Mouse (Mus musculus): ENCODE data around the gene Ranbp9. TPM values are rescaled to one million over a fixed set of nuclear protein-coding genes. Genes with fewer than 3 reads are reported as not detected.

The Ranbp9 gene
- 14.4 and 15.7 TPM in 2 replicates for polyA plus RNA-seq (2012; rRNA removed)

GRCm38 (mm10) chr13:43480957-43481858 is at the start of gene Ranbp9:
Ranbp9 (minus strand) TSS chr13:43481282.
- peaks cover 4% of the 10 kb centered on the region; the same call in 1 of the 2 replicates for H3K4me1 ChIP-seq (ENCODE audit: control insufficient read depth, insufficient read depth, insufficient read length)
- peak; percentile 61 for TF ChIP-seq POLR2A (IDR thresholded peaks at IDR 0.05; ENCODE audit: low read depth, low read length)
- no peak for TF ChIP-seq CTCF (IDR thresholded peaks at IDR 0.05; ENCODE audit: extremely low read depth, insufficient read depth, insufficient read length, insufficient replicate concordance)
- H3K27ac ChIP-seq (ENCODE audit: insufficient read depth, low read length): peak within 1 kb of the TSS; percentile 100
- no peaks in the 10 kb centered on the region for H3K27me3 ChIP-seq (ENCODE audit: control insufficient read depth, insufficient read depth, low read length)
- WGBS: 1% methylated on average over 102 of the region's 132 CpGs
- peak within 1 kb of the TSS; percentile 100 for H3K4me3 ChIP-seq (ENCODE audit: extremely low read depth, insufficient read depth, insufficient read length)
- peak; percentile 23 to 78 for DNase-seq (ENCODE audit: low read depth in 1 of 2, low spot score in 2 of 2)
- H3K36me3 ChIP-seq (ENCODE audit: control insufficient read depth, insufficient read depth, low read length): no peaks in the 10 kb centered on the region

GRCm38 (mm10) chr13:43530129-43530831 is 49.2 kb upstream of the Ranbp9 start:
- no peaks in the 10 kb centered on the region for H3K36me3 ChIP-seq (ENCODE audit: control insufficient read depth, insufficient read depth, low read length)
- TF ChIP-seq POLR2A (IDR thresholded peaks at IDR 0.05; ENCODE audit: low read depth, low read length) (no peak), CTCF (IDR thresholded peaks at IDR 0.05; ENCODE audit: extremely low read depth, insufficient read depth, insufficient read length, insufficient replicate concordance) (no peak)

GRCm38 (mm10) chr13:43526289-43526688 is 45.2 kb upstream of the Ranbp9 start:
- DNase-seq (ENCODE audit: low read depth in 1 of 2, low spot score in 2 of 2): no peak
- no peak overlapping the region for H3K27ac ChIP-seq (ENCODE audit: insufficient read depth, low read length)

More at GRCm38 (mm10) chr13:43530129-43530831, 49.2 kb upstream of the Ranbp9 start:
- DNase-seq (ENCODE audit: low read depth in 1 of 2, low spot score in 2 of 2): no peak
- 52% methylated on average over 14 of the region's 14 CpGs for WGBS
- Histone ChIP-seq H3K27ac (ENCODE audit: insufficient read depth, low read length) (no peak overlapping the region), H3K4me3 (ENCODE audit: extremely low read depth, insufficient read depth, insufficient read length) (no peak overlapping the region), H3K27me3 (ENCODE audit: control insufficient read depth, insufficient read depth, low read length) (no peaks in the 10 kb centered on the region), H3K4me1 (ENCODE audit: control insufficient read depth, insufficient read depth, insufficient read length) (no peaks in the 10 kb centered on the region; the same call in 1 of the 2 replicates)

GRCm38 (mm10) chr13:43525363-43526134 is 44.5 kb upstream of the Ranbp9 start:
- no peak for DNase-seq (ENCODE audit: low read depth in 1 of 2, low spot score in 2 of 2)
- Histone ChIP-seq H3K4me3 (ENCODE audit: extremely low read depth, insufficient read depth, insufficient read length) (no peak overlapping the region), H3K36me3 (ENCODE audit: control insufficient read depth, insufficient read depth, low read length) (no peaks in the 10 kb centered on the region), H3K27me3 (ENCODE audit: control insufficient read depth, insufficient read depth, low read length) (no peaks in the 10 kb centered on the region), H3K4me1 (ENCODE audit: control insufficient read depth, insufficient read depth, insufficient read length) (no peaks in the 10 kb centered on the region), H3K27ac (ENCODE audit: insufficient read depth, low read length) (peak overlapping the region; percentile 28; the same call in 1 of the 2 replicates)
- WGBS: 33% methylated on average over 16 of the region's 16 CpGs
- TF ChIP-seq CTCF (IDR thresholded peaks at IDR 0.05; ENCODE audit: extremely low read depth, insufficient read depth, insufficient read length, insufficient replicate concordance) (no peak), POLR2A (IDR thresholded peaks at IDR 0.05; ENCODE audit: low read depth, low read length) (no peak)

More at GRCm38 (mm10) chr13:43526289-43526688, 45.2 kb upstream of the Ranbp9 start:
- Histone ChIP-seq H3K4me3 (ENCODE audit: extremely low read depth, insufficient read depth, insufficient read length) (no peak overlapping the region), H3K36me3 (ENCODE audit: control insufficient read depth, insufficient read depth, low read length) (no peaks in the 10 kb centered on the region), H3K4me1 (ENCODE audit: control insufficient read depth, insufficient read depth, insufficient read length) (no peaks in the 10 kb centered on the region; the same call in 1 of the 2 replicates), H3K27me3 (ENCODE audit: control insufficient read depth, insufficient read depth, low read length) (no peaks in the 10 kb centered on the region)
- 93% methylated on average over 5 of the region's 5 CpGs for WGBS
- TF ChIP-seq CTCF (IDR thresholded peaks at IDR 0.05; ENCODE audit: extremely low read depth, insufficient read depth, insufficient read length, insufficient replicate concordance): no peak
- TF ChIP-seq POLR2A (IDR thresholded peaks at IDR 0.05; ENCODE audit: low read depth, low read length): no peak

DNA sequence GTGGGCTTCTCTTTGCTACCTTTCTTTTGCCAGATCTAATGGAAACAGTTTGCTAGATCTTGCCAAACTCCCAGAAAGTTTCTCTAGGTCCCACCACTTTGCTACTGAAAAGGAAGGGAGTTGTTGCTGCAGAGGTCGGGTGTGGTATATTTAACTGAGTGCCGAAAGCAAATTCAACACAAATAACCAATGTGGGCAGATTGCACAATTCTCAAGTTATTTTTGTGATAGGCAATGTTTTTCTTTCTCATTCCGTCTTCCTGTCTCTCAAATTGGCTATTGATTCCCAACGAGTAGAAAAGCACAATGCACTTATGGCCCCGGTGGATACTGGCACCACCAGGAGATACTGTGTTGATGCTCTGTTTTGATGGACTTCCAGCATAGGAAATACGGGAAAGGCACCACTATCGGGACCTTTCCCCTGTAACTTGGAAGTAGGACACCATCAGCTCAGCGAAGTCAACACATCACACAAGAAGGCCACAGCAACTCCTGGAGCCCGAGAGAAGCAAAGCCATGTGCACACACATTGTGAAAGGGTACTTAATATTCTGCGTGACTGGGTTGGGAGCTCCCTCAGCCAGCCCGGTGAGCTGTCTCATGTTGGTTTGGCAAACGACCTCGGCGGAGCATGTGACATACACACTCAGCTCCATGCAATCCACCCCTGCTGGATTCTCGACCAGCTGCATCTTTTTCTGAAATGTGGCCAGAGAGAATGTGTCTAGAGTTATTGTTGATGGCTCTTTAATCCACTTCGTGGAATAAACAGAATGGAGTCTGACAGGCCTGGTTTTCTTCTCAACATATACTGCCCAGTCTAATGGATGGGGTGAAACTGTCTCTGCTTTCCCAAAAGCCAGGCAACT is 43.6 kb upstream of the Ranbp9 start:
- DNase-seq (ENCODE audit: low read depth in 1 of 2, low spot score in 2 of 2): no peak
- Histone ChIP-seq H3K27me3 (ENCODE audit: control insufficient read depth, insufficient read depth, low read length) (no peaks in the 10 kb centered on the region), H3K27ac (ENCODE audit: insufficient read depth, low read length) (no peak overlapping the region), H3K36me3 (ENCODE audit: control insufficient read depth, insufficient read depth, low read length) (no peaks in the 10 kb centered on the region), H3K4me3 (ENCODE audit: extremely low read depth, insufficient read depth, insufficient read length) (no peak overlapping the region), H3K4me1 (ENCODE audit: control insufficient read depth, insufficient read depth, insufficient read length) (no peaks in the 10 kb centered on the region)
- TF ChIP-seq POLR2A (IDR thresholded peaks at IDR 0.05; ENCODE audit: low read depth, low read length): no peak
- no peak for TF ChIP-seq CTCF (IDR thresholded peaks at IDR 0.05; ENCODE audit: extremely low read depth, insufficient read depth, insufficient read length, insufficient replicate concordance)
- WGBS: 49% methylated on average over 16 of the region's 16 CpGs
